Mouse (Mus musculus) adrenal gland, postnatal 14 days (tissue): Measurements from ENCODE around the gene Pdcd7. TPM values are rescaled to one million over a fixed set of nuclear protein-coding genes. Genes with fewer than 3 reads are reported as not detected.
"Not testable (repeated sequence)": the region's sequence is repeated elsewhere in the genome, so short reads cannot be mapped to it uniquely, and the experiment has no call there.

Experiments
- DNase-seq: peaks from one replicate; pipeline ENCODE4 v3.0.0; 2021; ENCODE audit warnings: mixed read lengths
- long read RNA-seq, 2 experiments: library from polyadenylated mRNA; stranded (forward); transcript quantifications; one replicate each; pipeline ENCODE4 v2.0.0; 2021
- total RNA-seq: library from RNA; stranded (reverse); gene quantifications from 2 replicates; pipeline ENCODE4 v1.2.3, GENCODE M21; 2021

The Pdcd7 gene
- 15.0 and 18.8 TPM in 2 replicates for total RNA-seq
- long read RNA-seq, experiment 1, transcript Pdcd7-201 (5 exons, 2,419 nt): major isoform, 41 of 45 reads
- long read RNA-seq, experiment 1, partial matches to known transcripts: 3 of 45 reads
- long read RNA-seq, experiment 1, other reads (novel, unspliced or antisense): 1 of 45 reads
- long read RNA-seq, experiment 2, transcript Pdcd7-201 (5 exons, 2,419 nt): major isoform, 24 of 24 reads
- long read RNA-seq, experiment 2, partial matches to known transcripts: 0 of 24 reads
- long read RNA-seq, experiment 2, other reads (novel, unspliced or antisense): 0 of 24 reads

DNA sequence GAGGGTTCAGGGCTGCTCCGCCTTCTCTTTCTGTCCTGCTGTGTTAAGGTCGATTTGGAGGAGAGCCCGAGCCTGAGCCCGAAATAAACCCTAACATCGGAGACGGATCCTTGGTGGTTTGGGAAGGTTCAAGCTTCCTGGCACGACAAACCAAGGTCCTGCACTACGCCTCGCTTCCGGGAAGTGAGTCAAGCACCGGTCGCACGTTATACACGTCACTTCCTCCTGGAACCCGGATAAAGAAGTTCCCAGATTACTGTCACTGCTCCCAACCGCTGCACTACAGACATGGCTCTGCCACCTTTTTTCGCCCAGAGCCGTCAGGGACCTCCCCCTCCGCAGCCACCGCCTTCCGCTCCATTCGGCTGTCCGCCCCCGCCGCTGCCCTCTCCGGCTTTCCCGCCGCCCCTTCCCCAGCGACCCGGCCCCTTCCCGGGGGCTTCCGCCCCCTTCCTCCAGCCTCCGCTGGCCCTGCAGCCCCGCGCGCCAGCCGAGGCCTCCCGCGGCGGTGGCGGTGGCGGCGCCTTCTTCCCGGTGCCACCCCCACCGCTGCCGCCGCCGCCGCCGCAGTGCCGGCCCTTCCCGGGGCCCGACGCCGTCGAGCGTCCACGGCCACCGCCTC, at the start of gene Pdcd7:
Gene Pdcd7, plus strand, starts transcription at position 251 of the 622 bp plus-strand sequence.
- DNase-seq: peak; percentile 96

DNA sequence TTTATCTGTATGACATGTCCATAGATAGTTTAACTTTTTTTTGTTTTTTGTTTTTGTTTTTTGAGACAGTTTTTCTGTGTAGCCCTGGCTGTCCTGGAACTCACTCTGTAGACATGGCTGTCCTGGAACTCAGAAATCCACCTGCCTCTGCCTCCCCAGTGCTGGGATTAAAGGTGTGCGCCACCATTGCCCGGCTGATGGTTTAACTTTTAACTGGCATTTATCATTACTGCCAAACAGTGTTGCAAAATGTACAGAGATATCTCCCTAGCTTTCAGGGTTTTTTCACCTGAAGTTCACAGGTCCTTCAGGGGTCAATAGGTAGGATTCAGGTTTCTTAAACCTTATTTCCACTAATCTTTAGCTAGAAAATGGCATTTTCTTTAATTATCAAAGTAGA, 48.8 kb upstream of the Pdcd7 start:
- no peak for DNase-seq

GRCm38 (mm10) chr9:65298761-65299160, 47.1 kb upstream of the Pdcd7 start:
- DNase-seq: peak; percentile 1

- DNase-seq: peak; percentile 33
Observed at GRCm38 (mm10) chr9:65299650-65300049, 46.3 kb upstream of the Pdcd7 start.

DNA sequence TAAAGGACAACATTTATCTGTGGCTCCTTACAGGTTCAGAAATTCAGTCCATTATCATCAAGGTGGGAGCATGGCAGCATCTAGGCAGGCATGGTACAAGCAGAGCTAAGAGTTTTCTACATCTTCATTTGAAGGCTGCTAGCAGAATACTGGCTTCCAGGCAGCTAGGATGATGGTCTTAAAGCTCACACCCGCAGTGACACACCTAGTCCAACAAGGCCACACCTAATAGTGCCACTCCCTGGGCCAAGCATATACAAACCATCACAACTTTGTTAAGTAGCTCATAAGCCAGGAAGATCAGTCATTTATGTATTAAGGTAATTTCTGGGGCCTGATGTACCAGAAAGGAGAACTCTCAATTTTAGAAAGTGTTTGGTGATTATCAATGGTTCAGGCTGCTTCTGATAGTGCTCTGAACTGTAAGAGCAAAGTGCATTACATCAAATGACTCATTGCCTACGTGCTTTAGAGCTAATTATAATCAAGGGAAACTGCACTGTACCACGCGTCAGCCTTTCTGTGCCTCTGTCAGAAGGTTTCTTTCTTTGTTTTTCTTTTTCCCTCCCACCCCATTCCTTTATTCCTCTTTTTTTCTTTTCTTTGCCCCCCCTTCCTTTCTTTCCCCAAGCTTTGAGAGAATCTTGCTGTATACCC, 43.4 kb upstream of the Pdcd7 start:
- DNase-seq: no peak

- no peak for DNase-seq
Observed at GRCm38 (mm10) chr9:65303586-65303985, 42.3 kb upstream of the Pdcd7 start.

GRCm38 (mm10) chr9:65304300-65304699, 41.6 kb upstream of the Pdcd7 start:
- no peak for DNase-seq

- DNase-seq: peak; percentile 50
Observed at GRCm38 (mm10) chr9:65306672-65307071, 39.2 kb upstream of the Pdcd7 start.

DNA sequence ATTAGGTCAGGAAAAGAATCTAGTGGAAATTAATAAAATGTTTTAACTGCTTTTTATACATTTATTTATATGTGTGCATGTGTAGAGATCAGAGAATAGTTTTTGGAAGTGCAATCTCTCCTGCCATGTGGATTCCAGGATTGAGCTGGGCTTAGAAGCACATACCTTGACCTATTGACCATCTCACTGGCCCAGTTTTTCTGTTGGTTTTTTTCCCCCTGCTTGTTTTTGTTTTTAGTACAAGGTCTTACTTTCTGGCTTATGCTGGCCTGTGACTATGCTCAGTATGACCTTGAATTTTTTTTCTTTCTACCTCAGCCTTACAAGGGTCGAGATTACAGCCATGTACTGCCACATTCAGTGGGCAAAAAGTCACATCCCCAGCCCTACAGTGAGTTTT, 37.9 kb upstream of the Pdcd7 start:
- DNase-seq: no peak

GRCm38 (mm10) chr9:65312669-65313357, 33.1 kb upstream of the Pdcd7 start:
- no peak for DNase-seq

DNA sequence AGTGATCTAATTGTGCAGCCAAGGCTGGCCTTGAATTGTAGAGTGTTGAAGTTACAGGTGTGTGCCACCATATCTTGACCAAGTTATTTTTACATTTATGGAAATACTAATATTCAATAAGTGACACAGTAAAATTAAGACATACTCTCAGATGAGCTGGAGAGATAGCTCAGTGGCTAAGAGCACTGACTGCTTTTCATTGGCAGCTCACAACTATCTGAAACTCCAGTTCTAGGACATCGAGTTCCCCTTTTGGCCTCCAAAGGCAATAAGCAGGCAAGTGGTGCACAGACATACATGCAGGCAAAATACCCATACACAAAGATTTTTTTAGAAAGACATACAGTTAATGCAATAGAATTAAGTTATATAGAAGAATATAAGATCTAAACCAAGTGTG, 32.1 kb upstream of the Pdcd7 start:
- no peak for DNase-seq

GRCm38 (mm10) chr9:65322255-65322900, 23.5 kb upstream of the Pdcd7 start:
- no peak for DNase-seq

GRCm38 (mm10) chr9:65325971-65326370, 19.9 kb upstream of the Pdcd7 start:
- DNase-seq: no peak

GRCm38 (mm10) chr9:65327371-65327770, 18.5 kb upstream of the Pdcd7 start:
- no peak for DNase-seq

- no peak for DNase-seq
Observed at GRCm38 (mm10) chr9:65333958-65334357, 11.9 kb upstream of the Pdcd7 start.

DNA sequence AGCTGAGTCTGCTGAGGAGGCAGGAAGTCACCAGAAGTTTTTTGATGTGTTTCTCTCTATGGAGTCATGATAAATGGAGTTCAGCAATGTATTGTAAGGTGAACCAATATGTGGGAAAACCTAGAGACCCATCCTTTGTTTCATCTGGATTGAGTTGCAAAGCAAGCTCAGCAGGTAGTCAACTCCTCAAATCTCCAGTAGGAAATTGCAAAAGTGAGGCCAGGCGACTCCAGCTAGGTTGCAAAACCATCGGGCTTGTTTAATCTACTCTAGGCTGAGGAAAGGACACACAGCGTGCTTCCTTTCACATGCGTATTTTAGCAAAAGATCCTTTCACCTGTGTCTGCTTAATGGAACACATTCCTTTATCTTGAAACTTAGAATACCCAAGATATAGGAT, 6.8 kb upstream of the Pdcd7 start:
- no peak for DNase-seq

- no peak for DNase-seq
Observed at GRCm38 (mm10) chr9:65340414-65340813, 5.5 kb upstream of the Pdcd7 start.

- not testable (repeated sequence) for DNase-seq
Observed at GRCm38 (mm10) chr9:65345439-65345838, 465 bp upstream of the Pdcd7 start.

DNA sequence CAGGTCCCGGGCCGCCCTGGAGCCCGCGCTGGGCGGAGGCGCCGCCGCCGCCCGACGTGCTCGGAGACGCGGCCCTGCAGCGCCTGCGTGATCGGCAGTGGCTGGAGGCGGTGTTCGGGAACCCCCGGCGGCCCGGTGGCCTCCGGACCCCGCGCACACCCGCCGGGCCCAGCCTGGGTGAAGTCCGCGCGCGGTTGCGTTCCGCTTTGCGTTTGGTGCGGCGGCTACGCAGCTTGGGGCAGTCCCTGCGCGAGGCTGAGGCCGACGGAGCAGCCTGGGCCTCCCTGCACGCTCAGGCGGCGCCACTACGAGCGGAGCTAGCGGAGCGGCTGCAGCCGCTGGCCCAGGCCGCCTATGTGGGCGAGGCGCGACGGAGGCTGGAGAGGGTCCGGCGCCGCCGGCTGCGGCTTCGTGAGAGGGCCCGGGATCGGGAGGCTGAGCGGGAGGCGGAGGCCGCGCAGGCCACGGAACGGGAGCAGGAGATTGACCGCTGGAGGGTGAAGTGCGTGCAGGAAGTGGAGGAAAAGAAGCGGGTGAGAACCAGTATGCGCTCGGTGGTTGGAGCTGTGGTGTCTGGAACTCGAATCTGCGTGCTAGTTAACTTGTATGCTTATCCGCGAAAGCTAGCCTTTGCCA, 690 bp downstream of the Pdcd7 start:
- peak; percentile 76 for DNase-seq

- no peak for DNase-seq
Observed at GRCm38 (mm10) chr9:65347112-65347850, 1.4 kb downstream of the Pdcd7 start.

DNA sequence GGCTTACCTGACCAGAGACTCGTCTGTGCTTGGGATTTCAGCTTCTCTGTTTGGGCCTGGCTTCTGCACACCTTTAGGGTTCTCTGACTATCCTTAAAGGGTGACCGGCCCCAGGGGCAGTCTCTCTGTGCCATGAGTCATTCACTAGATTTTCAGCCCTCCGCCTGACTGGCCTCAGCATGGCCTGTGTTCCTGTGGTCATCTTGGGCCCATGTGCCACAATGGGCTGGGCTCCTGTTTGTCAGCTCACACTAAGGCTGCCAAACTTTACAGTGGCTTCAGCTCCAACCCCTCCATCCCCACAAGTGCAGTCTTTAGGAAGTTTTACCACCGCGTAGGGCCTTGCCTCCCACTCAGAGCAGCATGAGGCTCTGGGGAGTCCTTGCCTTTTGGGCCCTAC, 7.3 kb downstream of the Pdcd7 start:
- no peak for DNase-seq
